Mouse (Mus musculus) hindbrain, embryonic 10.5 days (tissue): Measurements from ENCODE around the gene Tiprl. TPM values are rescaled to one million over a fixed set of nuclear protein-coding genes. Genes with fewer than 3 reads are reported as not detected.

Experiments
- DNase-seq: peaks from one replicate; pipeline ENCODE4 v3.0.0-alpha.2; 2017; ENCODE audit warnings: low spot score
- H3K27ac ChIP-seq: fragments of 300-500 bp; sonication (generic); 2 replicates; pipeline ENCODE4 v1.5.1; 2016; ENCODE audit warnings: mild to moderate bottlenecking, moderate library complexity
- H3K27me3 ChIP-seq: fragments of 300-500 bp; sonication (generic); 2 replicates; pipeline ENCODE4 v1.6.1; 2016; ENCODE audit warnings: mild to moderate bottlenecking; ENCODE audit not compliant: poor library complexity, insufficient read depth, severe bottlenecking
- H3K36me3 ChIP-seq: fragments of 300-500 bp; sonication (generic); 2 replicates; pipeline ENCODE4 v1.6.1; 2016; ENCODE audit warnings: mild to moderate bottlenecking, moderate library complexity
- H3K4me1 ChIP-seq: fragments of 300-500 bp; sonication (generic); replicated peaks from 2 replicates; pipeline ENCODE4 v1.6.1; 2016; ENCODE audit warnings: mild to moderate bottlenecking
- H3K4me3 ChIP-seq: fragments of 300-500 bp; sonication (generic); 2 replicates; pipeline ENCODE4 v1.5.1; 2016; ENCODE audit warnings: mild to moderate bottlenecking, moderate library complexity
- H3K9me3 ChIP-seq: fragments of 300-500 bp; sonication (generic); 2 replicates; pipeline ENCODE4 v1.6.1; 2016; ENCODE audit warnings: mild to moderate bottlenecking, moderate library complexity
- WGBS: fragments of 180-500 bp; shearing (Covaris S2); methylation state at CpG from one replicate; pipeline ENCODE4 v1.1.7; 2016; 5-methylcytosine and 5-hydroxymethylcytosine counted together
- polyA plus RNA-seq: library from polyadenylated mRNA; unstranded; fragments of >200 nt; fragmentation: Nextera tagmentation; extraction: Ambion mirVana; gene quantifications from 2 replicates; pipeline ENCODE4 v1.2.1, GENCODE M21; 2016

The Tiprl gene
- polyA plus RNA-seq, 1 experiment from 2014 or later: 97.1 TPM

DNA sequence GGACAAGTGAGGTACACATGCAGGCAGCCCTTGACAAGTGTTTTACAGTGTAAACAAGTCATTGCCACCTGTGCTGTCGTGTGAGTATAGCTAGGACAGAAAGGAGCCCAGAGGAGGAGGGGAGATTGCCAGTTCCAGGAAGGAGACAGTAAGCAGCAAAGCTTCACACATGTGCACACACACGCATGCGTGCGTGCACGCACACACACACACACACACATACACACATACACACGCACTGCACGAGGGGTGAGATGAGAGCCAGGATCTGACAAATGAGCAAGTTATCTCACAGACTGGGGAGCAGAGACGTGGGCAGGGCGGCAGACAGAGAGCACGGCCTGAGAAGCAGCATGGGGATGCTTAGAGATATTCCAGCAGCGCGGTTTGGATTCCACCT is 50.3 kb downstream of the Tiprl start:
- Histone ChIP-seq H3K9me3 (no peaks in the 10 kb centered on the region), H3K4me3 (no peak overlapping the region), H3K27me3 (no peaks in the 10 kb centered on the region), H3K36me3 (peaks cover 3% of the 10 kb centered on the region; the same call in 1 of the 2 replicates), H3K27ac (no peak overlapping the region), H3K4me1 (peaks cover 15% of the 10 kb centered on the region; the same call in 1 of the 2 replicates)
- 79% methylated on average over 12 of the region's 12 CpGs for WGBS
- no peak for DNase-seq

- Histone ChIP-seq H3K4me3 (no peak overlapping the region), H3K27me3 (no peaks in the 10 kb centered on the region), H3K36me3 (peaks cover 5% of the 10 kb centered on the region; the same call in 1 of the 2 replicates), H3K27ac (no peak overlapping the region), H3K4me1 (peaks cover 15% of the 10 kb centered on the region; the same call in 1 of the 2 replicates), H3K9me3 (no peaks in the 10 kb centered on the region)
- 74% methylated on average over 7 of the region's 7 CpGs for WGBS
- DNase-seq: no peak
These were observed 51.7 kb downstream of the Tiprl start for GRCm38 (mm10) chr1:165185116-165185515.

- 85% methylated on average over 3 of the region's 3 CpGs for WGBS
- H3K9me3 ChIP-seq: no peaks in the 10 kb centered on the region
These were observed 52.6 kb downstream of the Tiprl start for GRCm38 (mm10) chr1:165184178-165184577.

DNA sequence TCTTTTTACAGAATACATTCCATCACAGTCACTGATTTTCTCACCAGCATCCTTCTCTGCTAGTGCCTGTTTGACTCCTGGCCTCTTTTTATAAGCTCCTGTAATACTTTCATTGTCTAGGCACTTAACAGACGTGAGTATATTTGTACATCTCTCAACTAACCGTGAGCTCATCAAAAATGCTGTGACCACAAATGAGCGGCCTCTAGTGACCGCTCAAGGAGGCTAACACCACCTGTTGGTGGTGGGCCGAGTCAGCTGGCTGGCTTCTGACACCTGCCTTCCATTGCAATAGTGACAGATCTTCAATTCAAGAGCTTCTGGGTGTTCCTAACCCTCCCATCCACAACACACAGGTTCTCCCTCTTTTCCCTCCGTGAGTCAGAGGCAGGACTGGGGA is 53.4 kb downstream of the Tiprl start:
- Histone ChIP-seq H3K9me3 (no peaks in the 10 kb centered on the region), H3K4me3 (no peak overlapping the region), H3K27ac (no peak overlapping the region), H3K27me3 (no peaks in the 10 kb centered on the region), H3K36me3 (peaks cover 5% of the 10 kb centered on the region; the same call in 1 of the 2 replicates), H3K4me1 (peaks cover 18% of the 10 kb centered on the region; the same call in 1 of the 2 replicates)
- 80% methylated on average over 6 of the region's 6 CpGs for WGBS
- DNase-seq: no peak

More at GRCm38 (mm10) chr1:165184178-165184577, 52.6 kb downstream of the Tiprl start:
- DNase-seq: no peak
- H3K4me1 ChIP-seq: peaks cover 15% of the 10 kb centered on the region; the same call in 1 of the 2 replicates
- peaks cover 5% of the 10 kb centered on the region; the same call in 1 of the 2 replicates for H3K36me3 ChIP-seq
- H3K4me3 ChIP-seq: no peak overlapping the region
- H3K27me3 ChIP-seq: no peaks in the 10 kb centered on the region
- no peak overlapping the region for H3K27ac ChIP-seq

DNA sequence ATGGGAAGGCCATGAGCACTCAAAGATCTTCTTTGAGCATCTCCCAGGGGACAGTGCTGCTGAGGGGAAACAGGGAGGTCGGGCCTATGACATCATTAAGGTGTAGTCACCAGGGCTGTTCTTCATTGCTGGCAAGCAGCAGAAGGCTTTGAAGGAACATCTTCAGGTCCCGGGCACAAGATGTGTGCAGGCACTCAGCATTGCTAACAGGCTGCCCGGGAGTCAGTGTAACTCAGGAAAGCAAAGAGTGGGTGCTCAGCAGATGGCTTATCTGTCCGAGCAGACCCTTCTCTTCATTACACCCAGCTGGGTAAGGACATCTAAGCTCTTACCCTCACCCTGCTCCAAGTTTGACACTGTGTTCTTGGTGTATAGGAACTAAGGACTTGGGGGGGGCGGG is 57.5 kb downstream of the Tiprl start:
- WGBS: 72% methylated on average over 5 of the region's 5 CpGs
- no peaks in the 10 kb centered on the region for H3K27me3 ChIP-seq
- H3K27ac ChIP-seq: no peak overlapping the region
- 0 out of 2 replicates have a peak, but pooled peaks cover 3% of the 10 kb centered on the region for H3K4me1 ChIP-seq
- H3K9me3 ChIP-seq: no peaks in the 10 kb centered on the region
- H3K36me3 ChIP-seq: peaks cover 7% of the 10 kb centered on the region; the same call in 1 of the 2 replicates
- no peak overlapping the region for H3K4me3 ChIP-seq
- DNase-seq: no peak

DNA sequence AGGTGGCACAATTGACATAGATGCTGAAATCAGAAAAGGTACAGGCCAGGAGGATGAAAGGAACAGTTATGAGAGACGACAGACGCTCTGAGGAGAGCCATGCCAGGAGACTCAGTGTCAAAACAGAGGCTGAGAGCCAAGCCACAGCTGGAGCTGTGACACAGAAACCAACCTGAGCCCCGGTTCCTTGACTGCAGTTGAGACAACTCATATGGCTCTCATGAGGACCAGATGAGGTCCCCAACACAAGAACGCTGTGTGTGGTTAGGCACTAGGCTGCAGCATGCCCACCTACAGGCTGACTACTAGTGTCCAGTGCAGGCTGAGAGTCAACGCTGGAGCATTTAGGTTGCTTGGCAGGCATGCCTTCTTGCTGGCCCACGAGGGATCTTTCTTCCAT is 58.7 kb downstream of the Tiprl start:
- Histone ChIP-seq H3K36me3 (peaks cover 7% of the 10 kb centered on the region; the same call in 1 of the 2 replicates), H3K9me3 (no peaks in the 10 kb centered on the region), H3K4me3 (no peak overlapping the region), H3K27me3 (no peaks in the 10 kb centered on the region), H3K4me1 (0 out of 2 replicates have a peak, but pooled peaks cover 3% of the 10 kb centered on the region), H3K27ac (no peak overlapping the region)
- no peak for DNase-seq
- 81% methylated on average over 6 of the region's 6 CpGs for WGBS

DNA sequence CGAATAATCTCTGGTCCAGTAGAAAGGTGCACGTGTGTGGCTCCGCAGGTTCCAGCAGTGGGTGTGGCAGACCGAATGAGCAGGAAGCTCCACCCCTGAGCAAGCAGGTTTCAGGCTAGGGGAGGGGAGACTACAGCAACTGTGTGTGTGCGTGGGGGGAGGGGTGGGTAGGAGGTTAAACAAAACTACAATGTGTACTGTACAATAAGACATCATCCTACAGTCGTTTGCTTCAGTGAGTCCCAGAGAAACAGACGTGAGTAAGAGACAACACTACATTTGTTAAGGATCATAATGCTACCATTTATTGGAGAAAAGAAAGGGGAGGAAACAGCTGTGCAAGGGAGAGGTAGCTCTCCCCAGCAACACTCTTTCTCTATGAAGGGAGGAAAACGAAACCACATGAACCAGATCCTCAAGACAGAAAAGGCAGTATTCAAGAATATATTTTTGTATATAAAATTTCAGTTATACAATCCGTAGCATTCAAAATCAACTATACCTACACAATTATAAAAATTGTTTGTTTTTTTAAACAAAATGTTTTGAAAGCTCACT is 62.7 kb downstream of the Tiprl start:
- no peak for DNase-seq
- H3K27ac ChIP-seq: no peak overlapping the region
- H3K4me3 ChIP-seq: no peak overlapping the region
- 0 out of 2 replicates have a peak, but pooled peaks cover 3% of the 10 kb centered on the region for H3K36me3 ChIP-seq
- no peaks in the 10 kb centered on the region for H3K27me3 ChIP-seq
- 0 out of 2 replicates have a peak, but pooled peaks cover 3% of the 10 kb centered on the region for H3K4me1 ChIP-seq
- no peaks in the 10 kb centered on the region for H3K9me3 ChIP-seq
- WGBS: 63% methylated on average over 9 of the region's 9 CpGs

GRCm38 (mm10) chr1:165171277-165171676 is 65.5 kb downstream of the Tiprl start:
- no peak for DNase-seq
- Histone ChIP-seq H3K4me3 (no peak overlapping the region), H3K36me3 (no peaks in the 10 kb centered on the region), H3K4me1 (no peaks in the 10 kb centered on the region), H3K27ac (no peak overlapping the region), H3K27me3 (no peaks in the 10 kb centered on the region), H3K9me3 (no peaks in the 10 kb centered on the region)
- 81% methylated on average over 8 of the region's 8 CpGs for whole genome bisulfite sequencing

- no peak overlapping the region for H3K27ac ChIP-seq
- DNase-seq: no peak
- 86% methylated on average over 5 of the region's 5 CpGs for WGBS
- H3K4me1 ChIP-seq: no peaks in the 10 kb centered on the region
- no peaks in the 10 kb centered on the region for H3K9me3 ChIP-seq
- no peaks in the 10 kb centered on the region for H3K36me3 ChIP-seq
- no peak overlapping the region for H3K4me3 ChIP-seq
- H3K27me3 ChIP-seq: no peaks in the 10 kb centered on the region
These were observed 66.6 kb downstream of the Tiprl start for GRCm38 (mm10) chr1:165170157-165170556.

- Histone ChIP-seq H3K4me1 (no peaks in the 10 kb centered on the region), H3K9me3 (no peaks in the 10 kb centered on the region), H3K27ac (no peak overlapping the region), H3K4me3 (no peak overlapping the region), H3K36me3 (no peaks in the 10 kb centered on the region), H3K27me3 (no peaks in the 10 kb centered on the region)
- DNase-seq: no peak
- WGBS: 88% methylated on average over 3 of the region's 3 CpGs
These were observed 67.3 kb downstream of the Tiprl start for GRCm38 (mm10) chr1:165169462-165169861.

DNA sequence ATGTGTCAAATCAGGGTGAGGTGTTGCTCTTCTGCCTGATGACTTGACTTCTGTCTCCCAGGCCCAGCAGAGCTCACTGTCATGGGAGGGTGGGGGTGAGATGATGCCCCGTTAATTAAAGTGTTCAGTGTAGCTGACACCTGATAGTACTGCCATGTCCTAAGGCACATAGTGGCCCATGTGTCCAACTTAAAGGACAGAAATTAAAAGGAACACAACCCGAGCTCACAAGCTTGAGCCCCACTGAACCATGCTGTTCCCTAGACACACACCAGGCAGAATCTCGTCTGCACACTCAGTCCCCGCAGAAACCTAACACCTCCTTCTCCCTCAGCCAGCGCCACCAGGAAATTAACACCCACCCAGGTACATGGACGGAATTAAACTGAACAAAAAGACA is 71.9 kb downstream of the Tiprl start:
- no peak overlapping the region for H3K27ac ChIP-seq
- DNase-seq: no peak
- WGBS: 84% methylated on average over 6 of the region's 6 CpGs
- no peaks in the 10 kb centered on the region for H3K9me3 ChIP-seq
- H3K27me3 ChIP-seq: no peaks in the 10 kb centered on the region
- no peaks in the 10 kb centered on the region for H3K36me3 ChIP-seq
- H3K4me1 ChIP-seq: no peaks in the 10 kb centered on the region
- no peak overlapping the region for H3K4me3 ChIP-seq
